In genomic region chr16:91932082-91932690, GRCm38 (mm10) we compare ENCODE assay signal across 8 mouse cellular contexts.
DNase-seq lines count a peak whose midpoint lies in the region; ATAC-seq and TF ChIP-seq lines count a peak whose summit lies in the region.

No protein-coding gene starts in this region.

- no peak for DNase-seq in heart, postnatal 10 days
- no peak for DNase-seq in hindbrain, embryonic 14.5 days (ENCODE audit: low spot score)
- DNase-seq in kidney, postnatal 14 days = no peak
- no peak for DNase-seq in right cerebral cortex, adult 2 months (ENCODE audit: low spot score in 2 of 2)

- ATAC-seq in heart, embryonic 14.5 days (ENCODE audit: insufficient number of reproducible peaks, insufficient read depth, low FRiP score, low read depth) = no peak
- ATAC-seq in hindbrain, embryonic 14.5 days (ENCODE audit: low FRiP score) = no peak
- ATAC-seq in midbrain, embryonic 13.5 days = no peak
- ATAC-seq in monocyte, adult 5-6 weeks (replicated peaks; ENCODE audit: insufficient number of reproducible peaks, low FRiP score, low TSS enrichment, poor library complexity, severe bottlenecking) = no peak

- peak overlapping the region in 1 of 2 experiments; percentile 79; a peak in 2 of 4 replicates for H3K4me3 ChIP-seq in heart, embryonic 14.5 days (ENCODE audit: control insufficient read depth in 1 of 2, insufficient read depth in 1 of 2, low read depth in 1 of 2, low read length in 2 of 2)
- no peak overlapping the region; the same call in 1 of the 2 replicates for H3K4me3 ChIP-seq in bone marrow macrophage, adult 2 months (ENCODE audit: insufficient read depth, low read length)
- H3K4me3 ChIP-seq in hindbrain, embryonic 14.5 days (replicated peaks; ENCODE audit: low read length) = peak overlapping the region; percentile 95
- peak overlapping the region; percentile 88 for H3K4me3 ChIP-seq in midbrain, embryonic 13.5 days (replicated peaks)

- peak overlapping the region; percentile 94 for H3K9ac ChIP-seq in heart, embryonic 14.5 days (ENCODE audit: low read length)
- H3K9ac ChIP-seq in hindbrain, embryonic 14.5 days = peak overlapping the region; percentile 96
- H3K9ac ChIP-seq in midbrain, embryonic 13.5 days (replicated peaks) = no peak overlapping the region; the same call in 1 of the 2 replicates

- no peaks in the 10 kb centered on the region for H3K9me3 ChIP-seq in heart, embryonic 14.5 days (ENCODE audit: control insufficient read depth, low read length)
- H3K9me3 ChIP-seq in hindbrain, embryonic 14.5 days (ENCODE audit: control insufficient read depth, low read length) = no peaks in the 10 kb centered on the region
- H3K9me3 ChIP-seq in midbrain, embryonic 13.5 days = no peaks in the 10 kb centered on the region

- H3K27ac ChIP-seq in heart, embryonic 14.5 days (replicated peaks in 1 of 2; ENCODE audit: control insufficient read depth in 1 of 2, insufficient read depth in 1 of 2, low read depth in 2 of 2, low read length in 2 of 2) = no peak overlapping the region
- H3K27ac ChIP-seq in bone marrow macrophage, adult 2 months (ENCODE audit: insufficient read depth, low read depth, low read length) = peak overlapping the region; percentile 76
- H3K27ac ChIP-seq in hindbrain, embryonic 14.5 days = no peak overlapping the region
- no peak overlapping the region for H3K27ac ChIP-seq in midbrain, embryonic 13.5 days

- WGBS in heart, embryonic 14.5 days = 56% methylated on average over 8 of the region's 8 CpGs
- WGBS in hindbrain, embryonic 14.5 days = 56% methylated on average over 8 of the region's 8 CpGs
- 58% methylated on average over 8 of the region's 8 CpGs for WGBS in midbrain, embryonic 13.5 days

- H3K4me2 ChIP-seq in heart, embryonic 14.5 days (ENCODE audit: low read length) = peak overlapping the region; percentile 63
- H3K4me2 ChIP-seq in hindbrain, embryonic 14.5 days (replicated peaks) = peak overlapping the region; percentile 71
- peak overlapping the region; percentile 55 for H3K4me2 ChIP-seq in midbrain, embryonic 13.5 days (replicated peaks)

- TF ChIP-seq POLR2A in bone marrow macrophage, adult 2 months (IDR thresholded peaks at IDR 0.05; ENCODE audit: borderline replicate concordance, low read depth, low read length) = no peak

- no peak for TF ChIP-seq CTCF in bone marrow macrophage, adult 2 months (IDR thresholded peaks at IDR 0.05; ENCODE audit: low read depth, low read length)

- H3K27me3 ChIP-seq in heart, embryonic 14.5 days (ENCODE audit: control insufficient read depth, insufficient read depth, low read length) = no peaks in the 10 kb centered on the region
- H3K27me3 ChIP-seq in hindbrain, embryonic 14.5 days (ENCODE audit: control insufficient read depth, insufficient read depth, low read length) = no peaks in the 10 kb centered on the region
- H3K27me3 ChIP-seq in midbrain, embryonic 13.5 days = no peaks in the 10 kb centered on the region

- peaks cover 2 to 11% of the 10 kb centered on the region in 2 experiments; a peak in 3 of 4 replicates for H3K4me1 ChIP-seq in heart, embryonic 14.5 days (ENCODE audit: control insufficient read depth in 2 of 2, insufficient read depth in 2 of 2, low read length in 2 of 2)
- peaks cover 17% of the 10 kb centered on the region for H3K4me1 ChIP-seq in bone marrow macrophage, adult 2 months (ENCODE audit: control insufficient read depth, insufficient read depth, low read length)
- peaks cover 11% of the 10 kb centered on the region for H3K4me1 ChIP-seq in hindbrain, embryonic 14.5 days (replicated peaks; ENCODE audit: control insufficient read depth, insufficient read depth, low read length)
- peaks cover 10% of the 10 kb centered on the region for H3K4me1 ChIP-seq in midbrain, embryonic 13.5 days (replicated peaks)

- intact Hi-C loops in heart, postnatal 10 days (cut with DNase I) = loop anchor here (5.0 kb wide), 1 partner anchor 545 kb away; no protein-coding TSS in a partner anchor

- peaks cover 32% of the 10 kb centered on the region for H3K36me3 ChIP-seq in heart, embryonic 14.5 days (ENCODE audit: control insufficient read depth, insufficient read depth, low read length)
- peaks cover 27% of the 10 kb centered on the region for H3K36me3 ChIP-seq in hindbrain, embryonic 14.5 days (replicated peaks; ENCODE audit: control insufficient read depth, insufficient read depth)
- peaks cover 27% of the 10 kb centered on the region for H3K36me3 ChIP-seq in midbrain, embryonic 13.5 days
